Mouse (Mus musculus): Measurements from ENCODE around the gene Ppat. TPM values are rescaled to one million over a fixed set of nuclear protein-coding genes. Genes with fewer than 3 reads are reported as not detected.
A peak's percentile ranks its signal among the peaks of the same experiment; 100 is the strongest.

The Ppat gene
- polyA plus RNA-seq, 1 experiment from 2014 or later: 38.5 TPM

GRCm38 (mm10) chr5:76969250-76969649 lies 17.9 kb upstream of the Ppat start:
- H3K27me3 ChIP-seq: no peaks in the 10 kb centered on the region
- no peak overlapping the region for H3K4me3 ChIP-seq (replicated peaks)
- DNase-seq (no peak), ATAC-seq (ENCODE audit: low read depth) (no peak)
- H3K4me1 ChIP-seq (replicated peaks): peaks cover 11% of the 10 kb centered on the region
- H3K9ac ChIP-seq: no peak overlapping the region
- H3K36me3 ChIP-seq: peaks cover 58% of the 10 kb centered on the region
- H3K4me2 ChIP-seq: no peak overlapping the region
- no peaks in the 10 kb centered on the region for H3K9me3 ChIP-seq (replicated peaks)
- no peak overlapping the region for H3K27ac ChIP-seq
- whole genome bisulfite sequencing (ENCODE audit: insufficient replicate concordance): 75% methylated on average over 5 of the region's 5 CpGs

GRCm38 (mm10) chr5:76964651-76965050 lies 13.3 kb upstream of the Ppat start:
- Histone ChIP-seq H3K27ac (no peak overlapping the region), H3K27me3 (no peaks in the 10 kb centered on the region), H3K9ac (no peak overlapping the region), H3K36me3 (peaks cover 94% of the 10 kb centered on the region), H3K4me2 (no peak overlapping the region), H3K9me3 (replicated peaks) (no peaks in the 10 kb centered on the region), H3K4me1 (replicated peaks) (no peaks in the 10 kb centered on the region), H3K4me3 (replicated peaks) (no peak overlapping the region)
- WGBS (ENCODE audit: insufficient replicate concordance): 85% methylated on average over 3 of the region's 3 CpGs
- DNase-seq: no peak
- no peak for ATAC-seq (ENCODE audit: low read depth)

DNA sequence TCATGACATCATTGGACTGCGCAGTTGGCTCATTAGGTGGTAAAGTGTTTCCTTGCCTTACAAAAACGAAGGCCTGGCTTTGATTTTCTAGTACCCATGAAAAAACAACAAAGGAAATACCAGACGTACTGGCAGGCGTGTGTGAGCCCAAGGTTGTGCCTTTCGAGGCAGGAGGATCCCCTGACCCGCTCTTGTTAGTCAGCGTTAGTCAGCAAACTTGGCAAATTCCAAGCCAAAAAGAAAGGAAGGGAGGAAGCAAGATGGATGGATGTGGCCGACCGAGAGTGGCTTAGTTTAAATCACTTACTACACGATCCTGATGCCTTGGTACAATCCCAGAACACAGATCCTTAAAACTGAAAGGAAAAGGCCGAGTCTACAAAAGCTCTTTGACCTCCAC lies 11.2 kb upstream of the Ppat start:
- H3K9me3 ChIP-seq (replicated peaks): no peaks in the 10 kb centered on the region
- no peak overlapping the region for H3K4me2 ChIP-seq
- DNase-seq: no peak
- H3K4me3 ChIP-seq (replicated peaks): no peak overlapping the region
- no peak overlapping the region for H3K27ac ChIP-seq
- WGBS (ENCODE audit: insufficient replicate concordance): 83% methylated on average over 11 of the region's 11 CpGs
- no peak overlapping the region for H3K9ac ChIP-seq
- no peaks in the 10 kb centered on the region for H3K27me3 ChIP-seq
- ATAC-seq (ENCODE audit: low read depth): no peak
- no peaks in the 10 kb centered on the region for H3K4me1 ChIP-seq (replicated peaks)
- peaks cover 93% of the 10 kb centered on the region for H3K36me3 ChIP-seq

- Histone ChIP-seq H3K4me3 (replicated peaks) (no peak overlapping the region), H3K27ac (no peak overlapping the region), H3K9me3 (replicated peaks) (no peaks in the 10 kb centered on the region), H3K27me3 (no peaks in the 10 kb centered on the region), H3K4me1 (replicated peaks) (peaks cover 12% of the 10 kb centered on the region), H3K9ac (no peak overlapping the region), H3K4me2 (no peak overlapping the region), H3K36me3 (peaks cover 97% of the 10 kb centered on the region)
- ATAC-seq (ENCODE audit: low read depth) (no peak), DNase-seq (no peak)
- WGBS (ENCODE audit: insufficient replicate concordance): 79% methylated on average over 5 of the region's 5 CpGs
Measured at GRCm38 (mm10) chr5:76959587-76959986, 8.2 kb upstream of the Ppat start.

DNA sequence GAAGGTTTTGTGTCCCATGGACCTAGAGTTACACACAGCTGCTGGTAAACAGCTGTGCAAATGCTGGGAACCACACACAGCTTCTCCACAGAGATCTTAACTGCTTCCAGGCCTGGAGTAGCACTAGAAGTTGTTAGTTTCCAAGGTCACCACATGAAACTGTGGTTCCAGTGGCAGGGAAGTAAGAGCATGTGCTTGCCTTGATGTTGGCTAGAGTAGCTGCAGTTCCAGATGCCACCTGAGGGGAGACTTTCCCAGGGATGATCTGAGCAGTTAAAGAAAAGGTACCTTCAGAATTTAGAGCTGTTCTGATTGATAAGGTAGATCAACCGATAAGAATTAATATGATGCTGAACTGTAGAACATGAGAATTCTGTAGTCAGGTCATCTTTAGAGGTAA lies 6.6 kb upstream of the Ppat start:
- H3K4me2 ChIP-seq: no peak overlapping the region
- no peak overlapping the region for H3K27ac ChIP-seq
- 87% methylated on average over 1 of the region's 1 CpGs for WGBS (ENCODE audit: insufficient replicate concordance)
- no peak for ATAC-seq (ENCODE audit: low read depth)
- no peak overlapping the region for H3K4me3 ChIP-seq (replicated peaks)
- no peak for DNase-seq
- peaks cover 91% of the 10 kb centered on the region for H3K36me3 ChIP-seq
- H3K9ac ChIP-seq: no peak overlapping the region
- no peaks in the 10 kb centered on the region for H3K9me3 ChIP-seq (replicated peaks)
- peaks cover 26% of the 10 kb centered on the region for H3K4me1 ChIP-seq (replicated peaks)
- H3K27me3 ChIP-seq: no peaks in the 10 kb centered on the region

DNA sequence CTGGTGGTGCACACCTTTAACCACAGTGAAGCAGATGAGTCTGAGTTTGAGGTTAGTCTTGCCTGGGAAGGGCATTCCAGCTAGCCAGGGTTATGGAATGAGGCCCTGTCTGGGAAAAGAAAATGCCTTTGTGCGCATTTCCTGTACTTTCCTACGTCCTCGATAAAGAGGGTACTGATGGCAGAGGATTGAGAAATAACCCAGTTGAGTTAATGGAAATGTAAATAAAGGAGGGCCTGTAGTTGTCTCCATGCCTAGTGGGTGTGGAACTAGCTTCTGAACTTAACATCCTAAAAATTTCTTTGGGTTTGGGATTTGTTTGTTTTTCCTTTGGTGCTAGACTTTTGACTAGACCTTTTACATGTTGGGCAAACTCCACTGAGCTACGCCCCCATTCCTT lies 4.1 kb upstream of the Ppat start:
- H3K36me3 ChIP-seq: peaks cover 66% of the 10 kb centered on the region
- ATAC-seq (ENCODE audit: low read depth): no peak
- 77% methylated on average over 4 of the region's 4 CpGs for WGBS (ENCODE audit: insufficient replicate concordance)

DNA sequence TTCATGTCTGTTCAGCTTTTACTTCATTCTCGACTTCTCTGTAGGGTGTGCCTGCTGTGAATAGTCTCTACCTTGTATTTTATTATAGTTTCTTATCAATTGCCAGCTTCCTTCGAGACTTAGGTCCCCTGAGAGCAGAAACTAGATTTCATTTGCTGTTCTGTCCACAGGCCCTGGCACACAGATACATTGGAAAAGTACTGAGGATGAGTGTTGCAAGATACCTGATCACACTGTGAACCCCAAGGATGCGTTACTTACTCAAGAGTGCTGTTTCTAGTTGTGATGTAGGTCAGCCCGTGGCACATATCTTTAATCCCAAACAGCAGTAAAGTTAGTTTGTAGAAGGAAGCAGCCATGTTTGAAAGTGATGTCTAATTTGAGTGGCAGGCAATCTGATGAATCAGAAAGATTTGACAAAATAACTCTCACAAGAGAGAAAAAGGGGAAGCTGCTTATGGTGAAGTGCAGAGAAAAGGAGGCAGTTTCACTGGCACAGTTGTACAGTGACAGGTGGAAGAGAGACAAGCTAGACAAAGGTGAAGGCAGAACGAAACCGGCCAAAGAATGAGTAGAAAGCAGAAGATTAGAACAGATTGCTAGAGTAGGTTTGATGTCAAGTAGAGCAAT lies 3.0 kb upstream of the Ppat start:
- H3K4me2 ChIP-seq: peak overlapping the region; percentile 93
- ATAC-seq (ENCODE audit: low read depth): no peak
- WGBS (ENCODE audit: insufficient replicate concordance): 58% methylated on average over 6 of the region's 6 CpGs
- H3K4me3 ChIP-seq (replicated peaks): peak overlapping the region; percentile 84; the same call in 1 of the 2 replicates
- H3K4me1 ChIP-seq (replicated peaks): peaks cover 44% of the 10 kb centered on the region
- no peaks in the 10 kb centered on the region for H3K9me3 ChIP-seq (replicated peaks)
- peak overlapping the region; percentile 32; the same call in 1 of the 2 replicates for H3K27ac ChIP-seq
- H3K9ac ChIP-seq: peak overlapping the region; percentile 59; the same call in 1 of the 2 replicates
- H3K27me3 ChIP-seq: no peaks in the 10 kb centered on the region
- H3K36me3 ChIP-seq: peaks cover 56% of the 10 kb centered on the region
- DNase-seq: no peak

More for the DNA sequence above, 4.1 kb upstream of the Ppat start:
- no peak overlapping the region for H3K4me3 ChIP-seq (replicated peaks)
- no peaks in the 10 kb centered on the region for H3K9me3 ChIP-seq (replicated peaks)
- DNase-seq: no peak
- H3K9ac ChIP-seq: peak overlapping the region; percentile 41; the same call in 1 of the 2 replicates
- peaks cover 35% of the 10 kb centered on the region for H3K4me1 ChIP-seq (replicated peaks)
- H3K27ac ChIP-seq: peak overlapping the region; percentile 50
- H3K27me3 ChIP-seq: no peaks in the 10 kb centered on the region
- H3K4me2 ChIP-seq: no peak overlapping the region; the same call in 1 of the 2 replicates

DNA sequence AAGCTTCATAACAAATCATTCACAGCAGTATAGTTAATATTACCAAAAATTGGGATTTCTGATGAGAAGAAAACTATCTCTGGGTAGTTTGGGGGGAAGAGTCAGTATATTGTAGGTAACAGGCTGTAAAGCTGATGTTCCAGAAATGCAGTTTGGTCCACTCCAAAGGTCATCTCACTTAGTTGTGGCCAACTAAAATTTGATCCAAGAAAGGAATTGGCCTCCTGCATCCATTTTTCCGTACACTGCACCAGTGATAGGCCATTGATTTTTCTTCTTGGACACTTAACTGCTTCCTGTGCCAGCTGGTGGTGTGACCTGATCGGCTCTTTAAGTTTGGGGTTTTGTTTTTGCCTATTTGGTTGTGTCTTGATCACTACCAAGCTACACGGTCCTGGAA lies 2.4 kb upstream of the Ppat start:
- no peaks in the 10 kb centered on the region for H3K9me3 ChIP-seq (replicated peaks)
- no peak for ATAC-seq (ENCODE audit: low read depth)
- peak overlapping the region; percentile 59; the same call in 1 of the 2 replicates for H3K9ac ChIP-seq
- H3K4me2 ChIP-seq: peak overlapping the region; percentile 93
- H3K27me3 ChIP-seq: no peaks in the 10 kb centered on the region
- H3K4me1 ChIP-seq (replicated peaks): peaks cover 49% of the 10 kb centered on the region
- 68% methylated on average over 3 of the region's 3 CpGs for WGBS (ENCODE audit: insufficient replicate concordance)
- H3K36me3 ChIP-seq: peaks cover 53% of the 10 kb centered on the region
- H3K27ac ChIP-seq: peak overlapping the region; percentile 32; the same call in 1 of the 2 replicates
- no peak for DNase-seq
- H3K4me3 ChIP-seq (replicated peaks): peak overlapping the region; percentile 84

DNA sequence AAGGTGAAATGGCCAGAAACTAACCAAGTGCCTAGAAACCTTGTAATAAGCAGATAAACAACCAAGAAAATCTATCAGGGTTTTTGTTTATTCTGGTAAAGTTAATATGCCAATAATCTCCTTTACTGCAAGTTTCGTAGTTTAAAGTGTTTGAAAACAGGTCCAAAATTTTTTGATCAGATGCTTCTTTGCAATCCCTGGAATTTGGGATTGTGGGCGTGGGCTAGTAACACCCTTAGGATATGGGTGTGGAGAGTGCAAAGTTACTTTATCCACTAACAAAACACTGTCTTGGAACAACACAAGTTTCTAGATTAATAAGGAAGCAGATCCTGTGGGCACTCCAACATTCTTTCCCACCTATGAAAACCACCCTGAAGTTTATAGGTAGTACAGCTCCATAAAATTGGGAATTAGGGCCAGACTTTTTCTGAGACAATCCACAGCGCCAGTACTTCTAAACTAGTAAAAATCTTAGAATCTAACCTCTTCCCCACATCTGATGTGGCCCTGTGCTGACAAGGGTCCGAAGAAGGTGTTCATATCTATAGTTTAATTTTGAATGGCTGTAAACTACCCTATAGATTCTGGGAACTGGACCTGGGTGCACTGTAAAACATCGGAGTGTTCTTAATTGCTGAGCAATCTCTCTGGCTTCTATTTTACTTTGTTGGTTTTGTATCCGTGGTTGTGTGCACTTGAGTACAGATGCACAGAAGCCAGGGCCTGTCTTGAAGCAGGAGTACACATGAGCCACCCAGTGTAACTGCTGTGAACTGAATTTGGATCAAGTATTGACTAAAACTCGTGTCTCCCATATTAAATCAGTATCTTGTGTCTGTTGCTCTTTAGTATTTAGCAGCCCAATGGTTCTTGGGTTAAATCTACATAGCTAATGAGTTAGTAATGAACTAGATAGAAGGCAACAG lies 998 bp upstream of the Ppat start:
- Histone ChIP-seq H3K9ac (peak overlapping the region; percentile 88), H3K4me1 (replicated peaks) (peaks cover 63% of the 10 kb centered on the region), H3K27me3 (no peaks in the 10 kb centered on the region), H3K9me3 (replicated peaks) (no peaks in the 10 kb centered on the region), H3K36me3 (peaks cover 53% of the 10 kb centered on the region), H3K4me3 (replicated peaks) (peak overlapping the region; percentile 84), H3K4me2 (peak overlapping the region; percentile 93), H3K27ac (peak overlapping the region; percentile 88)
- 6% methylated on average over 7 of the region's 7 CpGs for WGBS (ENCODE audit: insufficient replicate concordance)
- DNase-seq (no peak), ATAC-seq (ENCODE audit: low read depth) (no peak)

GRCm38 (mm10) chr5:76950343-76951105 lies 854 bp downstream of the Ppat start:
- peaks cover 45% of the 10 kb centered on the region for H3K36me3 ChIP-seq
- H3K9ac ChIP-seq: peak overlapping the region; percentile 81
- no peaks in the 10 kb centered on the region for H3K27me3 ChIP-seq
- ATAC-seq (ENCODE audit: low read depth): peak; percentile 2; the same call in 1 of the 2 replicates
- H3K4me1 ChIP-seq (replicated peaks): peaks cover 77% of the 10 kb centered on the region
- no peaks in the 10 kb centered on the region for H3K9me3 ChIP-seq (replicated peaks)
- no peak for DNase-seq
- H3K4me2 ChIP-seq: peak overlapping the region; percentile 93
- WGBS (ENCODE audit: insufficient replicate concordance): under 1% methylated on average over 24 of the region's 24 CpGs
- H3K4me3 ChIP-seq (replicated peaks): peak overlapping the region; percentile 84
- H3K27ac ChIP-seq: peak overlapping the region; percentile 82

- 86% methylated on average over 4 of the region's 4 CpGs for WGBS (ENCODE audit: insufficient replicate concordance)
- H3K27me3 ChIP-seq: no peaks in the 10 kb centered on the region
- H3K4me3 ChIP-seq (replicated peaks): no peak overlapping the region
- peaks cover 60% of the 10 kb centered on the region for H3K4me1 ChIP-seq (replicated peaks)
- DNase-seq (no peak), ATAC-seq (ENCODE audit: low read depth) (no peak)
- no peaks in the 10 kb centered on the region for H3K9me3 ChIP-seq (replicated peaks)
- peaks cover 34% of the 10 kb centered on the region for H3K36me3 ChIP-seq
- peak overlapping the region; percentile 27; the same call in 1 of the 2 replicates for H3K9ac ChIP-seq
- no peak overlapping the region for H3K27ac ChIP-seq
- H3K4me2 ChIP-seq: peak overlapping the region; percentile 17; the same call in 1 of the 2 replicates
Measured at GRCm38 (mm10) chr5:76947758-76948157, 3.6 kb downstream of the Ppat start.
